Mouse (Mus musculus) heart, postnatal 36 days (tissue): ENCODE measurements around the gene Cptp. TPM values are rescaled to one million over a fixed set of nuclear protein-coding genes. Genes with fewer than 3 reads are reported as not detected.

ENCODE experiments used
- DNase-seq, 2 experiments: peaks; one replicate each; pipeline ENCODE4 v3.0.0; 2021 to 2022
- intact Hi-C: fragments of 180-260 bp; cut with DNase I; formaldehyde crosslinking; loops from one replicate; pipeline ENCODE4 v1.15.1; 2025
- total RNA-seq, 2 experiments: library from RNA; stranded (reverse); gene quantifications; 2 replicates each; pipeline ENCODE4 v1.2.3; 2021

The Cptp gene
- total RNA-seq, result 10 to 100 TPM in 1 of 2 experiments, 1 to 10 TPM in 1; 9.5 to 11.7 TPM

DNA sequence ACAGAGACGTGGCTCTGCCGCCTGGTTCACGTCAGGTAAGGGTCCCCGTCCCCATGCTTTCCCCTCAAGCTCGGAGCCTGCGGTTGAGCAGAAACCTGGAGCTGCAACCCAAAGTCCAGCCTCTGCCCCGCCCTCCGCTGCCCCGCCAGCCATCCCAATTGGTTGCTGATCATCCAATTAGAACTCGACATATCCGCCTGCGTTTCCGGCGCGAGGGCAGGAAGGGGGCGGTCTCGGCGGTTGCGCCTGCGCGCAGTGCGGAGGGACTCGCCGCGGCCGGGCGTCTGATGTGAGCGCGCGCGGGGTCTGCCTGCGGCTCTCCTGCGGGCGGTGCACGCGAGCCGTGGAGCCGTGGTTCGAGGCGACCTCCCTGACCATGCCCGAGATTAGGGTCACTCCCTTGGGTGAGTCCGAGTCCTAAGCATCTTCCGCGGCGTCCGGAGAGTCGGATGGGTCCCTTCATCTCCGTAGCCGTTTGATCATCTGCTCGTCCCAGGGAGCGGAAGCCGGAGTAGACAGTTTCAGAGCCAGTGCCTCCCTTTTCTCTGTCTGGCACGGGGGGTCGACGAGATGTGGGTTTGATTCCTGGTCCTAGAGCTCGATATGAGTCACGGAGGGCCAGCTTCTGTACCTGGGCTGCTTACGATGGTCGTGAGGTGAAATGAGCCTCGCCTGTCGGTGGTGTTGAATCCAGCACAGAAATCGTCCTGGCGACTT is at the start of gene Cptp, which contains the start of gene Ints11:
Gene Cptp (minus strand): TSS at position 124 of the 717 bp plus-strand sequence.
Gene Ints11 (plus strand): TSS at position 230 of the 717 bp plus-strand sequence.
- intact Hi-C loops, result no loop called here
- peak; percentile 96 for DNase-seq

- intact Hi-C loops, result no loop called here
- peak; percentile 1 to 3 for DNase-seq
Measured at GRCm38 (mm10) chr4:155908751-155909150, 39.5 kb upstream of the Cptp start.

DNA sequence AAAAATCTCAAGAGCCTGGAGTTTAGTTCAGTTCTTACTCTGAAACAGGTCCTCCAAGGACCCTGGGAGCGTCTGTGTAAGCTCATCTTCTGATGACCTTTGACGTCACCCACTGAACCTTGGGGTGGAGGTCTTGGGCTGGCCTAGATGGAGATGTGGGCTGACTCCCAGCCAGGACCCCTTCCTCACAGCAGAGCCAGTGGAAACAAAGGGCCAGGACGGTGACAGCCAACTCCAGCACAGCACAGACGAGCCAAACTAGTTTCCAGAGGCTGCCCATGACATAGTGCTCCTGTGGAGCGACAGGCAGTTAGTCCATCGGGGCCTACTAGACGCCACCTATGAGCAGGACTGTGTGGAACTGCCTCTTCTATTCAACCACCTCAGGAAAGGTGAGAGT is 39.0 kb upstream of the Cptp start:
- intact Hi-C loops, result no loop called here
- peak in 1 of 2 experiments; percentile 1 for DNase-seq

- peak; percentile 0 to 1 for DNase-seq
- intact Hi-C loops, result no loop called here
Measured at GRCm38 (mm10) chr4:155907003-155907402, 37.8 kb upstream of the Cptp start.

GRCm38 (mm10) chr4:155906125-155906524 is 36.9 kb upstream of the Cptp start:
- DNase-seq, result peak; percentile 0 to 1
- intact Hi-C loops, result no loop called here

- intact Hi-C loops, result no loop called here
- DNase-seq, result peak in 1 of 2 experiments; percentile 1
Measured at GRCm38 (mm10) chr4:155905634-155906033, 36.4 kb upstream of the Cptp start.

DNA sequence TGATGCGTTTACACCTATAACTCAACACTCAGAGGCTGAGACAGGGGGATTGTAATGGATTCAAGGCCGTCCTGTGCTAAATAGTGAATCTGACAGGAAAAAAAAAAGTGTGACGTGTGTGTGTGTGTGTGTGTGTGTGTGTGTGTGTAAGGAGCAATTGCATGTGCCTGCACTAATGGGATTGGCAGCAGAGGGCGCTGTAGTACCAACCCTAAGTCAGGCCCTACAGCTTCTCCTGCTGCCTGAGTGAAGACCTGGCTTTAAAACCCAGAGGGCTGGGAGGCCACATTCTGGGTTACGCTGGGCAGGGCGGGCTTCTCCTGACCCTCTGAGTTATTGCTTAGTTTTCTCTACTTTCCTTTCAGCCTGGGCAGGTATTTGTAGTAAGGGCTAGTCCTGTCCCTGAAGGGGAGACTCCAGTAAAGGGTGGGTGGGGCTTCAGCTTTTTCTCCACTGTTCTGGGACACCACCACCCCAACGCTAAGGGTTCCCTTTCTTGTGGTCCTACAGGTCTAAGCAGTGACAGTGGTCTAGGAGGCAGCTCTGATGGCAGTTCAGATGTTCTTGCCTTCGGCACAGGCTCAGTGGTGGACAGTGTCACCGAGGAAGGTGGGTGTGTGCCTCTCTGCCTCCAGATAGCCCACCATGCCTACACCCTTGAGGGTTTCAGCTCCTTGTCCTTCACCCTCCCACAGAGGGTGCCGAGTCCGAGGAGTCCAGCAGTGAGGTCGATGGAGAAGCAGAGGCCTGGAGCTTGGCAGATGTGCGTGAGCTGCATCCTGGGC is 35.3 kb upstream of the Cptp start:
- intact Hi-C loops, result no loop called here
- peak; percentile 7 to 32 for DNase-seq

DNA sequence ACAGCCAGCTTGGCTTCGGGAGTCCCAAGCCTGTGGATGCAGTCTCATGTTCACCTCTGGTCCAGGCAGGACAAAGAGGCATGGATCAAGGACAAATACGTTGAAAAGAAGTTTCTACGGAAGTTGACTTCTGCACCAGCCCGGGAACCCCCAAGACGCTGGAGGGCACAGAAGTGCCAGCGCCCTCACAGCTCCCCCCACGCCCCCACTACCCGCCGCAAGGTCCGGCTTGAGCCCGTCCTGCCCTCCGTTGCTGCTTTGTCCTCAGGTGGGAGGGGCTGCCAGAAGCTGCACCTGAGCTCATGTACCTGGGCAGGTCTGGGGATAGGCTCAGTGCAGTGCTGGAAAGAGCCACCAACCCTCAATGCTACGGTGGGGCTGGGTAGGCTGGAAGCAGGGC is 34.0 kb upstream of the Cptp start:
- DNase-seq, result peak in 1 of 2 experiments; percentile 0
- intact Hi-C loops, result no loop called here

DNA sequence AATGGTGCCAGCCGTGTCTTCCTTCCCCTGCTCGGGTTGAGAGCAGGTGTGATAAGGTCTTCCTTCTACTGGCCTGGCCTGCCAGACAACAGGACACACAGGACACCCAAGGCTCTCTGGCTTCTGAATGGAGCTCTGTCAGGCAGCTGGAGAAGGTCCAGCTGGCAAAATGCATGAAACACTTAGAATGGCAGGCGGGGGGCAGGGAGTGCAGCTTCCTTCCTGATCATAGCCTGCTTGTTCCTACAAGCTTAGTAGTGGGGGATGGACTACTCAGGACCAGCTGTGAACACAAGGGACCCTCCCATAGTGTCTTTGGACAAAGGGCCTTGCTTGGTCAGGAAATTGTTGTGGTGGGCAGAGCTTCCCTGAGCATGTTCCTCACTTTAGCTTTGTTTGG is 32.0 kb upstream of the Cptp start:
- peak; percentile 30 to 33 for DNase-seq
- intact Hi-C loops, result loop anchor here (2.0 kb wide), 1 partner anchor 42 kb away; the partner anchor contains the start of gene Ube2j2

- DNase-seq, result no peak
- intact Hi-C loops, result no loop called here
Measured at GRCm38 (mm10) chr4:155899355-155899754, 30.1 kb upstream of the Cptp start.

- intact Hi-C loops, result no loop called here
- DNase-seq, result no peak
Measured at GRCm38 (mm10) chr4:155898318-155898717, 29.1 kb upstream of the Cptp start.

DNA sequence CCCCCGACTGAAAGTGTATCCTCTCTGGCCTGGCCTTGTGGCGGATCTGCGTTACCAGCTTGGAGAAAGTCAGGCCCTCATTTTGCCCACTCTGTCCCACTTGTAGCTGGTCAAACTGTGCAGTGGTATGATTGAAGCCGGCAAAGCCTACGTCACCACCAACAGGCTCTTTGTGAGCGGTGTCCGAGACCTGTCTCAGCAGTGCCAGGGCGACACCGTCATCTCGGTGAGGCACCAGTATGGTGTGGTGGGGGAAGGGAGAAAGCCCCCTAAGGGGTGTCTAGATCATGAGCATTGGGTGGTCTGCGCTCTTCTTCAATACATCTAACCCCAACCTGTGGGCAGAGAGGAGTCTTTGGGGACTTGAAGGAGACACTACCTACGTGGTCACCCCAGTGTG is 27.2 kb upstream of the Cptp start:
- intact Hi-C loops, result no loop called here
- DNase-seq, result peak; percentile 0 to 1

- peak in 1 of 2 experiments; percentile 6 for DNase-seq
- intact Hi-C loops, result no loop called here
Measured at GRCm38 (mm10) chr4:155895826-155896225, 26.6 kb upstream of the Cptp start.

- DNase-seq, result peak; percentile 63 to 64
- intact Hi-C loops, result no loop called here
Measured at GRCm38 (mm10) chr4:155895216-155895615, 26.0 kb upstream of the Cptp start.

- intact Hi-C loops, result loop anchor here (5.0 kb wide), 3 partner anchors 48 to 98 kb away; partner anchors contain the start of genes Aurkaip1, B3galt6, Sdf4 and Ube2j2
- DNase-seq, result peak; percentile 78 to 86
Measured at GRCm38 (mm10) chr4:155894311-155894881, 25.2 kb upstream of the Cptp start.

- peak in 1 of 2 experiments; percentile 1 for DNase-seq
Measured at GRCm38 (mm10) chr4:155893212-155893690, 24.0 kb upstream of the Cptp start.

DNA sequence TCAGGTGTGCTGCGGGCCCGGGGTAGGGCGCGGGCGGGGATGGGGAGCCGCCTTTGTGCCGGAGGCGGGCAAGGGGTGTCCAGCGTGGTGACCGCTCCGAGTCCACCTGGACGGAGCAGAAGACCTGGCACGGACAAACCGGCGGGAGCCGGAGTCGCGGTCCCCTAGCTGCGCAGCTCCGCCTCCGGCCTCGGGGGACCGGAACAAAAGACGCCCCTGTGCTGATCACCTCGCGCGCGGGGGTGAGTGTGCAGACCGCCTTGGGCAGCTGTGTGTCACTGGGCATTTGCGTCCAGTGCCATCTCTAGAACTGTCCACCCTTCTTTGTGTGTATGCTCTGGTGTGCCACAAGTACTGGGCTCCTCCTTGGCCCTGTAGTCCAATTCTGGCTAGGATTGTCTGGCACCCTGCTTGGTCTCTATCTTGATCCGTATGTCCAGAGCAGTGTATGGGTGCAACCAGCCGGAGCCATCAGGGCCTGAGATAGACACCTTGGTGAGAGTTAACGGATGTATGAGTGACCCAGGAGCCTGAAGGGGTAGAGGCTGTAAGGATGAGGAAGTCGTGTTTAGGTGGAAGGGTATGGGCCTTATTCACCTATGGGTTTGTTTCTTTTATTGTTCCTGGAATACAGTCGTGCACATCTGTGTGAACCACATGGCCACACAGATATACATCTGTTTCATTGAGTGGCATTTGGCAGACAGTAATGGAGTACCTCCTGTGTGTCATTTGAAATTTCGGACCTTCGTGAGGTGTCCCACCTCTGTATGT is 23.4 kb upstream of the Cptp start:
- intact Hi-C loops, result loop anchor here (2.0 to 5.0 kb wide), 4 partner anchors 46 to 100 kb away; partner anchors contain the start of genes Aurkaip1, B3galt6, Dvl1 and Sdf4
- DNase-seq, result no peak

More at GRCm38 (mm10) chr4:155893212-155893690, 24.0 kb upstream of the Cptp start:
- intact Hi-C loops, result loop anchor here (2.0 to 5.0 kb wide), 4 partner anchors 46 to 99 kb away; partner anchors contain the start of genes Aurkaip1, B3galt6, Dvl1 and Sdf4

DNA sequence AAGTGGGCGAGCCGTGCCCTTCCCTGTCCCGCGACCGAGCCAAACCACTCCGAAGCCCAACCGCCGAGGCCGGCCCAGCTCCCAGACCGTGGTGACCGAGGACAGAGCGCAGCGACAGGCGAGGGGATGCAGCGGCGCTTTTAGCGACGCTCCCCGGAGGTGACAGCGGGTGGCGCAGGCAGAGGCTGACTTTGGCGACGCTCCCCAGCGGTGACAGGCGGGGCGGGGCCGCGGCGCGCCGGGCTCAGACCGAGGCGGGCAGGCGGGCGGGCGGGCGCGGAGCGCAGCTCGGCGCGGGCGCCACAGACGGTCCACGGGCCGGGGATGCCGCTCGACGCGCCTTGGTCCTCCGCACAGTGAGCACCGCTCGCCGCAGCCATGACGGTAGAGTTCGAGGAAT is 22.8 kb upstream of the Cptp start:
- intact Hi-C loops, result loop anchor here (2.0 to 5.0 kb wide), 4 partner anchors 45 to 100 kb away; partner anchors contain the start of genes Aurkaip1, B3galt6, Dvl1 and Sdf4
- peak; percentile 86 to 88 for DNase-seq

DNA sequence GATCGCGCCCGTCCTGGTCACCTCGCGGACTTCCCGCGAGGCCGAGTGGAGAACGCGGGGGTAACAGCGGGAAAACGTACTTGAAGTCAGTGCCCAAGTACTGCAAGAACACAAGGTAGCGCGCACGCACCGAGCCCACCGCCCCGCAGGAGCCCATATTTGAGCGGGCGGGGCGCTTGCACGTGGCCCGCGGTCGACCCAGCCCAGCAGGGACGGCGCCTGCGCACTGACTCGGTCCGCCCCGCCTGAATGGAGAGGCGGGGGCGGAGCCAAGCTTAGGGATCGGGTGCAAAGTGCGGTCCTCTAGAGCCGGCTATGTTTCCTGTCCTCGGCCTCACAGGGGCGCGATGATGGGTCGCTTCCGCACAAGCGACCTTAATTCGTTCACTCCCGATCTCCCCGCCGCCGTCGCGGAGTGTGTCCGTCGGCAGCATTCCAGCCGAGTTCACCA is 22.3 kb upstream of the Cptp start, which contains the start of the genes Pusl1 and Acap3:
Gene Pusl1 (minus strand): TSS at position 231 of the 451 bp plus-strand sequence.
Gene Acap3 (plus strand): TSS at position 272 of the 451 bp plus-strand sequence.
- peak; percentile 98 for DNase-seq
- intact Hi-C loops, result loop anchor here (1.0 to 5.0 kb wide), 5 partner anchors 20 to 101 kb away; partner anchors contain the start of genes Aurkaip1, B3galt6, Dvl1 and Sdf4
